Mouse (Mus musculus) left cerebral cortex, adult 18-20 months (tissue): ENCODE measurements around the gene Igdcc3. TPM values are rescaled to one million over a fixed set of nuclear protein-coding genes. Genes with fewer than 3 reads are reported as not detected.

ENCODE experiments used
- DNase-seq, 2 experiments: peaks; one replicate each; pipeline ENCODE4 v3.0.0; 2021 to 2022; ENCODE audit warnings: low spot score in 2 of 2, mixed read lengths in 1 of 2
- total RNA-seq, 2 experiments: library from RNA; stranded (reverse); gene quantifications; 2 replicates each; pipeline ENCODE4 v1.2.3; 2021

Igdcc3 gene
- total RNA-seq, 2 experiments from 2014 or later, result 1.4 to 1.7 TPM

GRCm38 (mm10) chr9:65234734-65235133 is 93.7 kb downstream of the Igdcc3 start:
- DNase-seq, result no peak

Other genes with a start within 250 kb of the Igdcc3 start
- gene Slc24a1, start 189.6 kb upstream of the Igdcc3 start, total RNA-seq, result under 1 TPM; 0.07 to 0.16 TPM
- gene Ints14, start 180.3 kb upstream of the Igdcc3 start, total RNA-seq, result 10 to 100 TPM; 18.5 to 18.8 TPM
- gene Hacd3, start 119.5 kb upstream of the Igdcc3 start, total RNA-seq, result 100 to 1,000 TPM; 154 to 160 TPM
- 100 to 1,000 TPM; 164 to 169 TPM for gene Dpp8, start 108.8 kb upstream of the Igdcc3 start, total RNA-seq
- 10 to 100 TPM; 28.0 to 30.6 TPM for gene Igdcc4, start 39.7 kb upstream of the Igdcc3 start, total RNA-seq
- gene Parp16, start 54.2 kb downstream of the Igdcc3 start, total RNA-seq, result 1 to 10 TPM; 4.0 to 4.3 TPM
- gene Cilp, start 124.0 kb downstream of the Igdcc3 start, total RNA-seq, result not detected
- gene Clpx, start 153.1 kb downstream of the Igdcc3 start, total RNA-seq, result 10 to 100 TPM; 29.0 to 29.1 TPM
- 10 to 100 TPM; 27.1 to 30.6 TPM for gene Pdcd7, start 204.9 kb downstream of the Igdcc3 start, total RNA-seq
- 1 to 10 TPM; 4.0 to 5.2 TPM for gene Ubap1l, start 219.9 kb downstream of the Igdcc3 start, total RNA-seq